Mouse (Mus musculus): ENCODE data around the gene Rps27a.
"Not testable (repeated sequence)": the region's sequence is repeated elsewhere in the genome, so short reads cannot be mapped to it uniquely, and the experiment has no call there.

The Rps27a gene

DNA sequence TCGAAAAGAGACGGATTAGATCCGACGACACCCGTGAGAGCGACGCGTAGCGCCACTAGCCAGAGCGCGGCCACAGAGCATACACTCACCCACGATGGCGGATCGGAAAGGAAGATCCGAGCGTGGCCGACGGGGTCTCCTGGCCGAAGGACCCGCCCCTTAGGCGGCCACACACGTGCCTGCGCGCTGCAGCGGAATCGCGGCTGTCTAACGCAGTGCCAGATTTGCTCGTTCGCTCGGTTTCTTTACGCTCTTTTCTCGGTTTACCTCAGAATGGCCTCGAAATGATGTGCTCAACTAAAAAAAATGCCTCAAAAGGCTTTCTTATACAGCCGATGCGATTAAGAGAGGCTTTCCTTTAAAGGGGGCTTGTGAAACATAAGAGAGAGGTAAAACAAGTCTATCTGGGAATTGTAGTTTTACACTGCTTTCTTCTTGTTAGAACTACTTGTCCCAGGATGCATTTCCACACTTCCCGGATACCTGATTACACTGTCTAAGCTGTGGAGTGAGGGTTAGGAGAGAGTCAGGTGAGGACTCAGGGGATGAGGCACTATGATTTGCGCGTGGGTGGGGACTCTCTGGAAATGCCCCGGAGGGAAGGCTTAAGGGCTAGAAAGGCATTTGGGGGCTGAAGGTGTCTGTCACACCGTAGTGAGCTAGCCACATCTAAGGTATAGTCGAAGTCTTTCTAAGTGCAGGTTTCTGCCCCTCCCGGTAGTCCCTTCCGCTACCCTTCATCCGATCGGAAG, at the start of gene Rps27a, which contains the start of gene Clhc1:
Gene Rps27a (minus strand): TSS at position 358 of the 752 bp plus-strand sequence.
Gene Clhc1 (plus strand): TSS at position 199 of the 752 bp plus-strand sequence.
- peak; percentile 99 for DNase-seq (ENCODE audit: low spot score in 2 of 2)

DNA sequence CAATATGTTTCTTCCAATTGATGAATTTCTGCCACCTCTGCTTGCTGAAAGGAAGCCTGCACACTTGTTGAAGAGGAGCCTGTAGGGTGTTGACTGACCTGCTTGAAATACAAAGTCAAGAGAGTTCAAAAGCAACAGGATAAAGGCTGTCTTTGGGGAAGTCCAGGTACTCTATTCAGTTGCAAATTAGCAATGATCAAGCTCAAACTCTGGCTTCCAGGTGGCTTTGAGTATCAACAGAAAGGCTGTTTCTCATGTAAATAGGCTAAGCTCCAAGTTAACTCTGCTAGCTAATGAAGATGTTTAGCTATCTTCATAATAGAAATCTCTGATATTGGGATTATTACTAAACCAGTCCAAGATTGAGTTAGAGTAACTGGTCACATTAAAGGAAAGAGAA, 49.2 kb upstream of the Rps27a start:
- no peak for DNase-seq (ENCODE audit: low spot score in 2 of 2)

DNA sequence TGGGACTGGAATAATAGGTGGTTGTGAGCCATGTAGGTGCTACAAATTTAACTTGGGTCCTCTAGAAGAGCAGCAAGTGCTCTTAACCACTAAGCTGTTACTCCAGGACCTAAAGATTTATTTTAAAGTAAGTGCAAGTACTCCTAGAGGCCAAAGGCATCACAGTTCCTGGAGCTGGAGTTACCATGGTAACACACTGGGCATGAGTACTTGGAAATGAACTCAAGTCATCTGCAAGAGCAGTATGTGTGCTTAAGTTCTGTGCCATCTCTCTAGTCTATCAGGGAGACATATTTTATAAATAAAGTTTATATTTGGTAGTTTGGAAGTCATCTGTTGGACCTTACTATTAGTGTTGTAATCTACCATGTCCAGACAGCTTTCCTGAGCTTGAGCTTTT, 47.3 kb upstream of the Rps27a start:
- no peak for DNase-seq (ENCODE audit: low spot score in 2 of 2)

DNA sequence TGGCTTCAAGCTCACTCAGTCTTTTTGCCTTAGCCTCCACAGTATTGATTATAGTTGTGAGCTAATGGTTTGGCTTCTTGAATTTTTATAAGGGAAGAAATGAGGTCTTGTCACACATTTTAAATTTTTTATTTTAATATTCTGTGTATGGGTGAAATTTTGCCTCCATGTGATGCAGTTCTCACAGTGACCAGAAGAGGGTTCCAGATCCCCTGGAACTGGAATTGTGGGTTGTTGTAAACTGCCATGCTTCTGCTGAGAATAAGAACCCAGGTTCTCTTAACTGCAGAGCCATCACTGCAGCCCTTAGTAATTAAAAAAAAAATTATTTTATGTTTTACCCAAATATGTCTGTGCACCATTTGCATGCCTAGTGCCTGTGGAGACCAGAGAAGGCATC, 31.7 kb upstream of the Rps27a start:
- DNase-seq (ENCODE audit: low spot score in 2 of 2) = peak in 1 of 2 experiments; percentile 19

DNA sequence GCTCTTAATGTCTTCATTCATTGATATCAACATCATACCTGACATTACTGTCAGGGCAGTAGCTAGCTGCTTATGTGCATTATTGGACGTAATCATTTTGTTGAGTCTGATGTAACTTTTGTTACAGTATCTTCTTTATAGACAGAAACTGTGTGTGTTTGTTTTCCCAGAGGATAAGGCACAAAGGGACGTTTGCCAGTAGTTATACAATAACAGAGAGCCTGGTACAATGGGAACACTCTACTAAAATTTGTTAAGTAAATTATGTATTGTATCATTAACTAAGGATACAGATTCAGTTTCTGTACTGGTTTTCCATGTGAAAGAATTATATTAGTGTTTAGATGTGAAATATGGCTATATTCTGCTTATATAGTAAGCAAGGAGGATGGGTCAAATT, 24.7 kb upstream of the Rps27a start:
- DNase-seq (ENCODE audit: low spot score in 2 of 2) = no peak

DNA sequence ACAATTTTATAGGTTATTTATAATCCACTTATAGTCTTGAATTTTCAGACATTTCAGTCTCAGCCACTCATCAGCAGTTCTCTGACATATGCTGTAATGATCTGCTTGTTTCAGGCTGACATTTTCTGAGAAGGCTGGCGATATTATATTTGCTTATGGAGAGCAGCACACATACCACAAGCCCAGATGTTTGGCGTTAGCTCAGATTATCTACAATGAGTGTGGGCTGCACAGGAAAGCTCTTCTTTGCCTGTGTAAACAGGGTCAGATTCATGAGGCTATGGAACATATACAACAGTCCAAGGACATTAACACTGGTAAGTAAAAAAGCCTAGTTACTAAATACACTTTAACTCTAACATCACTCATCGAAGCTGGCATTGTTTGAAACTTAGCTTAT, 23.6 kb upstream of the Rps27a start:
- no peak for DNase-seq (ENCODE audit: low spot score in 2 of 2)

DNA sequence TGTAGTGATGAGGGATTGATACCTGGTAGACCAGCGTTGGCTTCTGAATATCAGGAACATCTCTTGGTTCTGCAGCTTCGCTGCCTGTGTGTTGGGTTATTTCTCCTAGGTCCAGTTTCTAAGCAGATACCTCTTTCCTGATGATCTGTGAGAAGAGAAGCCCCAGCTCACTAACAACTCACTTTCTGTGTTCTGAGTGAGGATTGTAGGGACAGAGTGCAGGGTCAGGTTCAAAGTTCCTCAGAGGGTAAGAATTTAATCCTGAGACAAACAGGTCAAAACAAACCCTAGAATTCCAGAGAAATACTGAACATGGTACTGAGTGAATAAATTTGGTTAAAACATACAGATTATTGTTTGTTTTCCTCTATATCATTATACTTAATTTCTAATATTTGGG, 15.5 kb upstream of the Rps27a start:
- DNase-seq (ENCODE audit: low spot score in 2 of 2) = no peak

DNA sequence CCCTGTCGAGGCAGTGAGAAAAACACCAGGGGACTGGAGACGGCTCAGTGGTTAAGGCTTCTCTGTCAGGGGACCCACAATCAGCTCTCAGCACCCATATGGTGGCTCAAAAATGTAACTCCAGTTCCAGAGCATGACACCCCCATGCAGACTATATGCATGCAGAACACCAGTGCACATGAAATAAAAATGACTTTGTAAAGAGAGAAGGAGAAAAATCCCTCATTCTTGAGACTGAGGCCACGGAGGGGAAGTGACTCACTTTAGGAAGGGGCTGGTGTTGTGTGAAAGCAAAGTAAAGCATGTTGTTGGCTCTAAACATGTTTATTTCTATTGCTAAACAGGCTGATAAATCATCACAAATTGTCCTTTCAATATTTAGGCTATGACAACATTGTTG, 13.1 kb upstream of the Rps27a start:
- no peak for DNase-seq (ENCODE audit: low spot score in 2 of 2)

DNA sequence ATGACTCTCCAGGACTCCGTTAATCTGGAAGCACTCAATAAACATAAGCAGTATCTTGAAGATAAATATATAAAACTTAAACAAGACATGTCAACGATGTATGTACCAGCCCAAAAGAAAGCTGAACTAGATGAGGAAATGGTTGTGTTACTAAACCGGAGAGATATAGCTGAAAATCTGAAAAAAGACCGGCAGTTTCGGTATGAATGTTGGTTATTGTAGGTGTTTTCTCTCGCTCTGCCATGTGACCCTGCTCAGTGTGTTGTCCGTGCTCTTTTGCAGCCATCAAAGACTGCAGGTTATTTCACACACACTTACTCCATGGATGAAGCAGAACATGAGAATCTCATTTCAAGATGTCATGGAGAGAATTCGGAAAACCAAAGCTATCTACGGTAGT, 12.5 kb upstream of the Rps27a start:
- no peak for DNase-seq (ENCODE audit: low spot score in 2 of 2)

DNA sequence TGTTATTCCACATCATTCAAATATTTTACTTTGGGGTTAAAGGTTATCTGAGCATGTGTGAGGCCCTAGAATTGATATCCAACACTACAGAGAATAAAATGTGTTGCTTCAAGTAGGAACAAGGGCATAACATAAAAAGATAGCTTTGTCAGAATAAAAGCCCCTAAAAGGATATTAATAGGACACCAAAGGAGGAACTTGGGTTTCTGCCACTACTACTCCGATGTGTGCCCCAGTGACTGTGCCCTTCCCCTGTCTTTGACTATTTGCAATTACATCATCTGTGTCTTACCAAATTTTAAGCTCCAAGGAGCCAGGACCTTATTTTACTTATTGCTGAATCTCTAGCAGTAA, 1.5 kb upstream of the Rps27a start:
- DNase-seq (ENCODE audit: low spot score in 2 of 2) = no peak

DNA sequence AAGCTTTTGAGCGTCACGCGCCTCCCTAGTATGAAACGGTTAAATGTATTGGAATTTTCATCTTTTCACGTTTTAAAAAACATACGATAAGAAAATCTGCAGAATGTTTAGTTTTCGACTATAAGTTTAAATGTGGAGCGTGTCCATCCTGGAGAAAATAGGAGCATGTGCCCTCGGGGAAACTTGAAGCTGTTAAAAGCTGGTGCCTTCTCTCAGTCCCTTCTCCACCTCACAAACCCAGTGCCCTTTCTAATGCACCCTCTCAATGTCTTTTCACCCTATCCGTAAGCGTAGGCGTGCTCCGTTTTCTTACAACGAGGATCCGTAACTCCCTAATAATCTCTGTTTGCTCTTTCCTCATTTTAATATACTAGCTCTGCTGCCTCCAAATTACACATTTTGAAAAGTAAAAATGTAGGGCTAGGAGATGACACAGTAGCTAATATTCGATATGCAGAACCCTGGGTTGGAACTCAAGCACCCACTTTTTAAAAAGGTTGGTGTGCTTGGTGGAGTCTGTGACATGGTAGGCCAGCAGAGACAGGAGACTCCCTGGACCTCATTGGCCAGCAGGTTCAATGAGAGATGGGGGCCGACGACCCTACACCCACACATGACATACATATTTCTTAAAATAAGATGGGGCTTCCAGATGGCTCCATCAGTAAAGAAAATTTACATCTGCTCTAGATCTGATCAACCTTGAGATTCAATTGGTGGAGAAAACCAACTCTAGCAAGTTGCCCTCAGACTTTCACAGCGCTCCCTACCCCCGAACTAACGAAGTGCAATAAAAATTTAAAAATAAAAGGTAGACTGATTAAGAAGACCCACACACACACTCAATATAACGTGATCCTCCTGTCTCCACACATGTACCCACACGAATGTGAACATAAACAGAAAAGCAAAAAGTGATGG, 855 bp upstream of the Rps27a start:
- peak; percentile 16 to 24 for DNase-seq (ENCODE audit: low spot score in 2 of 2)

DNA sequence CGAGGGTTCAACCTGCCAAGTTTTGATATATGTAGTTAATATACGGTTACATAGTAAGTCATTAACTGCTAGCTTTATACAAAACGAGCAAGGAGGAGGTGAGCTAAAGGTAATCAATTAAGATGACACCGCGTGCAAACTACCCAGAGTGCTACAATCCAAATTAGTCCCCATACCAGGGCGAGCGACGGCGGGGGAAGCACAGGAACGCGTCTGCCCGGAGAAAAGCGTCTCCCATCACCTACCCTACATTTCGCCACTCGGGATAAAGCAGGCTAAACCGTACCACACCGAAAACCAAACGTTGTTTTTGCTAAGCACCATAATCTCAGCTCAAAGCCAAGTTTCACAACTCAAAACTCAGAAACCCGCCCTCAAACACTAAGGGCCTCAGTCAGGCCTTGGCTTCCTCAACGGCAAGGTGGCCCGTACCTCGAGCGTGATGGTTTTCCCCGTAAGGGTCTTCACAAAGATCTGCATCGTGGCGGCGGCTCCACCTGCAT, 609 bp downstream of the Rps27a start:
- DNase-seq (ENCODE audit: low spot score in 2 of 2) = no peak

DNA sequence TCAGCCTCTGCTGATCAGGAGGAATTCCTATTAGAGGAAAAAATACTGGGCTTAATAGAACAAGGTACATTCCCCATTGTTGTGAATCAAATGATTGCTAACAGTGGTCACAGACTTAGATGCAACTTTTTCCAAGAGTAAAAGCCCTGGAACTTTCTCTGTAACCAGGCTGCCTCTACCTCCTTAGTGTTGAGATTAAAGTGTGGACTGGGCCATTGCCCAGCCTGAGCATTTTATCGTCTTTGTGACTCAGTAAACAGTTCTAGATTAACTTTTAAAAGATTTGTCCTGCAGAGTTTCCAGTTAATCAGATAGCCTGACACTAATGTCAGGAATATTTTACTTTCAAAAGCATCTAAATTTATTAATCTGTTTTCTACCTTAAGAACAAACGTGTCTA, 1.1 kb downstream of the Rps27a start:
- no peak for DNase-seq (ENCODE audit: low spot score in 2 of 2)

DNA sequence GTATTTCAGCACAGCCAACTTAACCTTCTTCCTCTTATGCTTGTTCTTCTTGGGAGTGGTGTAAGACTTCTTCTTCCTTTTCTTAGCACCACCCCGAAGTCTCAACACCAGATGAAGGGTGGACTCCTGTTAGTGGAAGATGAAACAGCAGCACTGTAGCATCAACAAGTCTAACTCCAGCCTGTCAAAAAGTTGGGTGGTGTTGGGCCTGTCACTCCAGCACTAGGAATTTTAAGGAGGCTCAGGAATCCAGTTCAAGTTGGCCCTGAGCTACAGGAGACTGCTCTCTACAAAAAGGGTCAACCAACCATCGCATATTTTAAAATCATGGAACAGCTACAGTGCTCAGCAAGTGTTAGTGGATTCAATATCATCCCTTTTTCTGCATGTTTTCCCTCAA, 1.6 kb downstream of the Rps27a start:
- not testable (repeated sequence) for DNase-seq (ENCODE audit: low spot score in 2 of 2)

DNA sequence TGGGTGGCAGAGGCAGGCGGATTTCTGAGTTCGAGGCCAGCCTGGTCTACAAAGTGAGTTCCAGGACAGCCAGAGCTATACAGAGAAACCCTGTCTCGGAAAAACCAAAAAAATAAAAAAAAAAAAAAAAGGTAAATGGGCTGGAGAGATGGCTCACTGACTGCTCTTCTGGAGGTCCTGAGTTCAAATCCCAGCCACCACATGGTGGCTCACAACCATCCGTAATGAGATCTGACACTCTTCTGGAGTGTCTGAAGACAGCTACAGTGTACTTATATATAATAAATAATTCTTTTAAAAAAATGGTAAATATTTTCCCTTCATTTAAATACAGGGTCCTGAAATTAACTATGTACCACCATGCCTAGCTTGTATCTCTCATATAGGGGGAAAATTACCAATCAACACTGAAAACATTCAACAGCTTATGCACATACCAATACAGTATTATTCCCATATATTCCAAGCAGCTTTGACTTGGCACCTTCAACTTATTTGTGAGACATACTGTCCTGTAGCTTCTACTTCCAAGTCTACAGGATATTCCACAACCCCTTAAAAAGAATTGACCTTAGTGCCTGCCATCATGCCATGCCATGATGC, 2.7 kb downstream of the Rps27a start:
- DNase-seq (ENCODE audit: low spot score in 2 of 2) = not testable (repeated sequence)

DNA sequence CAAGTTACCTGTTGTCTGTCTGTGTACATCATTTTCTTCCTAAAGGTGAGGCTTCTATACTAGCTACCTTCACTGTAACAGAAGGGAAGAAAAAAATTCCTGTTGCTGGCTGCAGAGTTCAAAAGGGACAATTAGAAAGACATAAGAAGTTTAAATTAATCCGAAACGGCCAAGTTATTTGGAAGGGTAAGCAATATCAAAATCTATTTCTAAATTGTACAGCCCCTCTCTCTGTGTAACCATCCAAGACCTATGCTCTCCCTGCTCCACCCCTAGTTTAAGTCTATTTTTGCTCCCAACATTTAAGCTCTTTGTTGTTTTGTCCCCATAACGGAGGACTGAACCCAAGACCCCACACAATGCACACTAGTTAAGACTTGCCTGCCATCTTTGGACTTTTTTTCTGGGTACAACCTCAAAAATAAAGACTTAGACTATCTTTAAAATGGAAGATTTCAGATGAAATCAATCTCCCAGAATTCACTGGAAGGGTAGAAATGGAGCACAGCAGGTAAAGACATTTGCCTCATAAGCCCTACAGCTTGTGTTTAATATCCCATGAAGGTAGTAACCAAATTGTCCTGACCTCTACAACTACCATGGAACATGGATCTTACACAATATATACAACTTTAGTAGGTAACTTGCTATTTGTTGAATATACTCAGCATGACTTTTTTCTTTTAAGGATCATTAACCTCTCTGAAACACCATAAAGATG, 3.5 kb downstream of the Rps27a start:
- no peak for DNase-seq (ENCODE audit: low spot score in 2 of 2)

DNA sequence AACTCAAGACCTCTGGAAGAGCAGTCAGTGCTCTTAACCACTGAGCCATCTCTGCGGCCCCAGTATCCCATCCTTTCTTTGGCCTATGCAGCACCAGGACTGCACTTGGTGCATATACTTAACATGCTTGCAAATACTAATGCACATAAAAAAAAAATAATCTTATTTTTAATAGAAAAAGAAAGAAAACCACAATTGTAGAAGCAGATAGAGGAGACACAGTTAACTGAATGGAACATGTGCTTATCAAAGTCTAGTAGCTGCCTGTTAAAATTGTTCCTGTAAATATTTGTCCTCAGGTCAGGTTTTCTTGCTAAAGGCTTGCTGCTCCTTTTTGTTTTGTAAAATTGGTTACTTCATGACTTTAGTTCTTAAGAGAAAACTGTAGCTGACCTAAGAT, 9.7 kb downstream of the Rps27a start:
- no peak for DNase-seq (ENCODE audit: low spot score in 2 of 2)

DNA sequence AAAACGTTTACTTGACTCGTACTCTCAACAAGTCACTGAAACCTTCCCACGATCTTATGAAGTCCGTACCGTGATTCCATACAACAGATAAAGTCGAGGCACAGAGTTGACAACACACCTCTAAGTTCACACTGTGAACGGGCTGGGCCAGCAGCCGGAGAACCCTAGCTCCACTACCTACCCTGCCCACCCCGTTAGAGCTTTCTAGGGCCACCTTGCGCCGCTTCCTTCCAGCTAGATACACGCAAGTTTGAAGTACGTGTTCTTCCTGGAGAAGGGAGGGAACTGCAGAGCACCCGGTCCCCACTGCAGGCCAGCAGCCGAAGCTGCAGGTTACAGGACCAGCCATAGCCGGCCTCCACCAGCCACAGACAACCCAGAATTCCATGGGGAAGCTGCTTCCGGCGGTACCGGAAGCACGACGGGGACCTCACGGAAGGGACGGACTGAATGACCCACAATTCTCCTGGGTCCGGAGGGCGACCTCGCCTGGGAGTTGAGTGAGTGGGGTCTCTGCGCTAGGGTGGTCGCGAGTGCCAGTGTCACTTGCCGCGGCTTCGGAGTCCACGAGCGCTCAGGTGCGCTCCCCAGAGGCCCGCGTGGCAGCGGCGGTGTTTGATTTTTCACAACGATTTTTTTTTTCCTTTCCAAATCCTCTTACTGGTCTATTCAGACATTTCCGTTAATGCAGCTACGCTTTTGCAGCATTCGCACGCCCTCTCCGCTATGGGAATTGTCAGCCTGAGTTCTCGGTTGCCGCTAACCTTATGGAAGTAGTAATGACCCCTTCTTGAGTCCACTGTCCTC, 21.7 kb downstream of the Rps27a start, which contains the start of gene Mtif2:
Gene Mtif2 (plus strand): TSS at position 421 of the 807 bp plus-strand sequence.
- peak; percentile 72 to 78 for DNase-seq (ENCODE audit: low spot score in 2 of 2)

DNA sequence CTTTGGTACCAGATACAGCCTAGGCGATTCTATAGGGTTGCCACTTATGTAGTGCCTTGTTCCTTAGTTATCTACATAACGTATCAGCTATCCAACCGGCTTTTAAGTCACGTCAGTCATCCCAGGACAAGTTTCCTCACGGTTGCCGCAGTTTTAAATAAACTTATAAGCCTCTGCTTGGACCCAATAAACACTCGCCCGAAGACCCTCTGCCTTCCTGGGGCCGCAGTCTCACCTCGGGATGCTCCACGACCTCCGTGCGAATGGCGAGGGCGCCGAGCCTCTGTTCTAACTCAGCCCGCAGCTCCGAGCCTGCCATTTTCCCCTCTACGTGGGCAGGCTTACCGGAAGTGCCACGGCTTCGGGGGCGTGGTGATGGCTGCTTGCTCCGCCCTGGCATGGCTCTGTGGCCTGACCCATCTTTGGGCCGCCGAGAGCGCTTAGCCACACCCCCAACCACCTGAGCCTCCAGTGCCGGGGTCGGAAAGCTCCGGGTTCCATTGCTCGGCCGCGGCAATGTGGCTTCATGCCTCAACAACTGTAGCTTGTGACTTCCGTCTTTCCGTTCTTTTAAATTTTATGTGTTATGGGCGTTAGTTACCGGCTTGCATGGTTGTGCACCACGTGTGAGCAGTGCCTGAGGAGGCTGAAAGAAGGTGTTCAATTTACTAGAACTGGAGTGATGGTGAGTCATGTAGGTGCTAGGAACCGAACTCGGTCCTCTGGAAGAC, 33.1 kb downstream of the Rps27a start, which contains the start of gene Prorsd1:
Gene Prorsd1 (minus strand): TSS at position 352 of the 731 bp plus-strand sequence.
- peak; percentile 84 to 96 for DNase-seq (ENCODE audit: low spot score in 2 of 2)

DNA sequence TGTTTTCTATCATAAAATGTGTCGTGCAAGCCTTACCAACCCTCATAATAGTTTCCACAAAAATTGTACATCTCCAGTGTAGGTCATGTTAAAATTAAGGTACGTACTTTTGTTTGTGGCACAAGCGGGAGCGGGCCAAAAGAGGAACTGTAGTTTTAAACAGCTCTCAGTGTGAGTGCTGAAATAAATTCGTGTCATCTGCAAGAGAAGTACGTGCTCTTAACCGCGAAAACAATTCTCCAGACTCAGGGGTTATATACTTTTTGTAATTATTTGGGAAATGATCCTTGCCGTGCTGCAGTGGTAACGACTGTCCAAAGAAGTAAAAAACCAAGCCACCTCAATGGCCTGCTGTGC, 33.6 kb downstream of the Rps27a start:
- DNase-seq (ENCODE audit: low spot score in 2 of 2) = no peak
